Mouse (Mus musculus): Measurements from ENCODE around the gene Zc2hc1c. TPM values are rescaled to one million over a fixed set of nuclear protein-coding genes. Genes with fewer than 3 reads are reported as not detected.

Zc2hc1c gene
- polyA plus RNA-seq, 1 experiment from 2014 or later = 1.0 TPM

GRCm38 (mm10) chr12:85290633-85291032 lies 2.2 kb downstream of the Zc2hc1c start:
- H3K4me1 ChIP-seq (ENCODE audit: control insufficient read depth, insufficient read depth, low read length) = peaks cover 4% of the 10 kb centered on the region; the same call in 1 of the 2 replicates
- no peaks in the 10 kb centered on the region for H3K9me3 ChIP-seq (ENCODE audit: control insufficient read depth, low read length)
- H3K36me3 ChIP-seq (ENCODE audit: control insufficient read depth, insufficient read depth, low read length) = no peaks in the 10 kb centered on the region
- no peak overlapping the region for H3K4me3 ChIP-seq (ENCODE audit: low read depth, low read length)
- ATAC-seq (ENCODE audit: low FRiP score) (no peak), DNase-seq (ENCODE audit: low spot score, missing footprints) (peak; percentile 81)
- H3K27ac ChIP-seq (ENCODE audit: low read depth, low read length) = no peak overlapping the region
- no peak overlapping the region for H3K9ac ChIP-seq (ENCODE audit: low read length)
- H3K4me2 ChIP-seq = no peak overlapping the region
- no peaks in the 10 kb centered on the region for H3K27me3 ChIP-seq (ENCODE audit: control insufficient read depth, insufficient read depth, low read length)
- 87% methylated on average over 10 of the region's 10 CpGs for WGBS

GRCm38 (mm10) chr12:85291541-85291940 lies 3.1 kb downstream of the Zc2hc1c start:
- Histone ChIP-seq H3K9ac (ENCODE audit: low read length) (no peak overlapping the region), H3K36me3 (ENCODE audit: control insufficient read depth, insufficient read depth, low read length) (no peaks in the 10 kb centered on the region), H3K4me2 (no peak overlapping the region), H3K27ac (ENCODE audit: low read depth, low read length) (no peak overlapping the region), H3K4me3 (ENCODE audit: low read depth, low read length) (no peak overlapping the region), H3K27me3 (ENCODE audit: control insufficient read depth, insufficient read depth, low read length) (no peaks in the 10 kb centered on the region), H3K4me1 (ENCODE audit: control insufficient read depth, insufficient read depth, low read length) (peaks cover 4% of the 10 kb centered on the region; the same call in 1 of the 2 replicates), H3K9me3 (ENCODE audit: control insufficient read depth, low read length) (no peaks in the 10 kb centered on the region)
- DNase-seq (ENCODE audit: low spot score, missing footprints) (no peak), ATAC-seq (ENCODE audit: low FRiP score) (no peak)

- Histone ChIP-seq H3K27me3 (ENCODE audit: control insufficient read depth, insufficient read depth, low read length) (no peaks in the 10 kb centered on the region), H3K4me3 (ENCODE audit: low read depth, low read length) (no peak overlapping the region), H3K4me2 (no peak overlapping the region), H3K27ac (ENCODE audit: low read depth, low read length) (no peak overlapping the region), H3K4me1 (ENCODE audit: control insufficient read depth, insufficient read depth, low read length) (peaks cover 4% of the 10 kb centered on the region; the same call in 1 of the 2 replicates), H3K9ac (ENCODE audit: low read length) (no peak overlapping the region), H3K9me3 (ENCODE audit: control insufficient read depth, low read length) (no peaks in the 10 kb centered on the region), H3K36me3 (ENCODE audit: control insufficient read depth, insufficient read depth, low read length) (no peaks in the 10 kb centered on the region)
- peak; percentile 54 for DNase-seq (ENCODE audit: low spot score, missing footprints)
- ATAC-seq (ENCODE audit: low FRiP score) = no peak
- WGBS = 83% methylated on average over 6 of the region's 6 CpGs
Observed at GRCm38 (mm10) chr12:85292288-85292687, 3.9 kb downstream of the Zc2hc1c start.

GRCm38 (mm10) chr12:85292906-85293305 lies 4.5 kb downstream of the Zc2hc1c start:
- H3K4me2 ChIP-seq = no peak overlapping the region
- H3K9me3 ChIP-seq (ENCODE audit: control insufficient read depth, low read length) = no peaks in the 10 kb centered on the region
- H3K4me1 ChIP-seq (ENCODE audit: control insufficient read depth, insufficient read depth, low read length) = peaks cover 4% of the 10 kb centered on the region; the same call in 1 of the 2 replicates
- DNase-seq (ENCODE audit: low spot score, missing footprints) (no peak), ATAC-seq (ENCODE audit: low FRiP score) (no peak)
- H3K4me3 ChIP-seq (ENCODE audit: low read depth, low read length) = no peak overlapping the region
- H3K27ac ChIP-seq (ENCODE audit: low read depth, low read length) = no peak overlapping the region
- H3K36me3 ChIP-seq (ENCODE audit: control insufficient read depth, insufficient read depth, low read length) = no peaks in the 10 kb centered on the region
- H3K27me3 ChIP-seq (ENCODE audit: control insufficient read depth, insufficient read depth, low read length) = no peaks in the 10 kb centered on the region
- H3K9ac ChIP-seq (ENCODE audit: low read length) = no peak overlapping the region

GRCm38 (mm10) chr12:85295506-85295905 lies 7.1 kb downstream of the Zc2hc1c start:
- no peak overlapping the region for H3K27ac ChIP-seq (ENCODE audit: low read depth, low read length)
- 91% methylated on average over 2 of the region's 2 CpGs for WGBS
- DNase-seq (ENCODE audit: low spot score, missing footprints) = no peak
- no peak for ATAC-seq (ENCODE audit: low FRiP score)
- H3K9me3 ChIP-seq (ENCODE audit: control insufficient read depth, low read length) = no peaks in the 10 kb centered on the region
- H3K9ac ChIP-seq (ENCODE audit: low read length) = no peak overlapping the region
- no peak overlapping the region for H3K4me3 ChIP-seq (ENCODE audit: low read depth, low read length)
- H3K4me1 ChIP-seq (ENCODE audit: control insufficient read depth, insufficient read depth, low read length) = no peaks in the 10 kb centered on the region
- H3K4me2 ChIP-seq = no peak overlapping the region
- H3K27me3 ChIP-seq (ENCODE audit: control insufficient read depth, insufficient read depth, low read length) = no peaks in the 10 kb centered on the region
- H3K36me3 ChIP-seq (ENCODE audit: control insufficient read depth, insufficient read depth, low read length) = peaks cover 3% of the 10 kb centered on the region; the same call in 1 of the 2 replicates

GRCm38 (mm10) chr12:85296915-85297314 lies 8.5 kb downstream of the Zc2hc1c start:
- H3K9me3 ChIP-seq (ENCODE audit: control insufficient read depth, low read length) = no peaks in the 10 kb centered on the region
- no peaks in the 10 kb centered on the region for H3K27me3 ChIP-seq (ENCODE audit: control insufficient read depth, insufficient read depth, low read length)
- no peaks in the 10 kb centered on the region for H3K4me1 ChIP-seq (ENCODE audit: control insufficient read depth, insufficient read depth, low read length)
- DNase-seq (ENCODE audit: low spot score, missing footprints) (peak; percentile 83), ATAC-seq (ENCODE audit: low FRiP score) (no peak)
- H3K36me3 ChIP-seq (ENCODE audit: control insufficient read depth, insufficient read depth, low read length) = peaks cover 5% of the 10 kb centered on the region
- H3K9ac ChIP-seq (ENCODE audit: low read length) = no peak overlapping the region
- no peak overlapping the region for H3K4me3 ChIP-seq (ENCODE audit: low read depth, low read length)
- no peak overlapping the region for H3K27ac ChIP-seq (ENCODE audit: low read depth, low read length)
- 92% methylated on average over 5 of the region's 5 CpGs for WGBS
- no peak overlapping the region for H3K4me2 ChIP-seq

GRCm38 (mm10) chr12:85297345-85297997 lies 9.1 kb downstream of the Zc2hc1c start:
- no peak overlapping the region for H3K9ac ChIP-seq (ENCODE audit: low read length)
- ATAC-seq (ENCODE audit: low FRiP score) (no peak), DNase-seq (ENCODE audit: low spot score, missing footprints) (peak; percentile 84)
- no peaks in the 10 kb centered on the region for H3K4me1 ChIP-seq (ENCODE audit: control insufficient read depth, insufficient read depth, low read length)
- H3K4me2 ChIP-seq = no peak overlapping the region
- H3K36me3 ChIP-seq (ENCODE audit: control insufficient read depth, insufficient read depth, low read length) = peaks cover 8% of the 10 kb centered on the region
- H3K9me3 ChIP-seq (ENCODE audit: control insufficient read depth, low read length) = no peaks in the 10 kb centered on the region
- 84% methylated on average over 10 of the region's 10 CpGs for WGBS
- no peak overlapping the region for H3K4me3 ChIP-seq (ENCODE audit: low read depth, low read length)
- H3K27ac ChIP-seq (ENCODE audit: low read depth, low read length) = no peak overlapping the region
- no peaks in the 10 kb centered on the region for H3K27me3 ChIP-seq (ENCODE audit: control insufficient read depth, insufficient read depth, low read length)

GRCm38 (mm10) chr12:85298127-85298834 lies 9.9 kb downstream of the Zc2hc1c start:
- Histone ChIP-seq H3K4me2 (no peak overlapping the region), H3K36me3 (ENCODE audit: control insufficient read depth, insufficient read depth, low read length) (peaks cover 10% of the 10 kb centered on the region), H3K4me1 (ENCODE audit: control insufficient read depth, insufficient read depth, low read length) (no peaks in the 10 kb centered on the region), H3K4me3 (ENCODE audit: low read depth, low read length) (no peak overlapping the region), H3K9ac (ENCODE audit: low read length) (no peak overlapping the region), H3K27me3 (ENCODE audit: control insufficient read depth, insufficient read depth, low read length) (no peaks in the 10 kb centered on the region), H3K27ac (ENCODE audit: low read depth, low read length) (no peak overlapping the region), H3K9me3 (ENCODE audit: control insufficient read depth, low read length) (no peaks in the 10 kb centered on the region)
- peak; percentile 80 for DNase-seq (ENCODE audit: low spot score, missing footprints)
- ATAC-seq (ENCODE audit: low FRiP score) = no peak
- WGBS = 87% methylated on average over 11 of the region's 11 CpGs

GRCm38 (mm10) chr12:85298835-85299180 lies 10.4 kb downstream of the Zc2hc1c start:
- no peak overlapping the region for H3K9ac ChIP-seq (ENCODE audit: low read length)
- H3K4me1 ChIP-seq (ENCODE audit: control insufficient read depth, insufficient read depth, low read length) = no peaks in the 10 kb centered on the region
- H3K4me3 ChIP-seq (ENCODE audit: low read depth, low read length) = no peak overlapping the region
- no peaks in the 10 kb centered on the region for H3K27me3 ChIP-seq (ENCODE audit: control insufficient read depth, insufficient read depth, low read length)
- peak; percentile 65 for DNase-seq (ENCODE audit: low spot score, missing footprints)
- WGBS = 91% methylated on average over 1 of the region's 1 CpGs
- H3K9me3 ChIP-seq (ENCODE audit: control insufficient read depth, low read length) = no peaks in the 10 kb centered on the region
- ATAC-seq (ENCODE audit: low FRiP score) = no peak
- H3K36me3 ChIP-seq (ENCODE audit: control insufficient read depth, insufficient read depth, low read length) = peaks cover 12% of the 10 kb centered on the region
- no peak overlapping the region for H3K4me2 ChIP-seq
- H3K27ac ChIP-seq (ENCODE audit: low read depth, low read length) = no peak overlapping the region

Measured in midbrain, embryonic 11.5 days (tissue).